Mouse (Mus musculus) A20 (cell line): ENCODE measurements around the gene Arhgap11a.

Experiments
- DNase-seq: peaks from one replicate; pipeline ENCODE4 v3.0.0-alpha.2; 2011; ENCODE audit warnings: low read depth, low spot score

Arhgap11a gene

DNA sequence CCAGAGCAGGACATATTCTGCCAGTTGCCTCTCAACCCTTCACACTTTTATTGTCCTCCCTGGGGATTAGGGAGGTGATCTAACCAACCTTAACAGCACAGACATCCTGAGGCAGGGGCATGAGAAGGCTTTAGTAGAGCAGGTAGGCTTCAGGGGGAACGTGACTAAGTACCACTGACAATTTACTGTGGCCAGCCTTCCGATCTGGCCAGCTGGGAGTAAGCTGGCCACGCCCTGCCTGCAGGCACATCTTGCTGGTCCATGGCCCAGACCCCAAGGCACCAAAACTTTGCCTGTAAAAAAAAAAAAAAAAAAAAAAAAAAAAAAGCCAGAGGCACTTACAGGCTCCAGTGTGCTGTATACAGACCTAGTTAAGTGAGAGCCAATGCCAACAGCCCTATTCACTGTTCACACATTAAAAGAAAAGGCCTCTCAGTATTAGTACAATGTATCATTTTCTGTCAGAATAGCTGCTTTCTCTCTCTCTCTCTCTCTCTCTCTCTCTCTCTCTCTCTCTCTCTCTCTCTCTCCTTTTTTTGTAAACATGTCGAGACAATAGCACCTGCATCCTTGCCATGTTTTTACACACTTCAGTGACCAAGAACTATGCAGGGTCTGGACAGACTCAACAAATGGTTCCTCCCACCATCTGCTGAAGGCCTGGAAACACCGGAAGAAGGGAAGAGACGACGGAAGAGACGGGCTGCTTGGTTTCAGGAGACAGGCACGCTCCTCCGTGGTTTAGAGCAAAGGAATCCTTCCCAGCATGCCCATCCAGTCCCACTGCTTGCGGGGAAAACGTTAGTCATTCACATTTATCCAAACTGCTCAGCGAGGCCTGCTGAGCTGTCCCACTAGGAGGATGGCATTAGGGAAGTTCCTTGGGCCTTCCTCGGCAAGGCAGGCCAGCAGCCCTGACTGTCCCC is 30.5 kb downstream of the Arhgap11a start:
- no peak for DNase-seq

GRCm38 (mm10) chr2:113807640-113808039 is 40.8 kb downstream of the Arhgap11a start:
- peak; percentile 55 for DNase-seq

DNA sequence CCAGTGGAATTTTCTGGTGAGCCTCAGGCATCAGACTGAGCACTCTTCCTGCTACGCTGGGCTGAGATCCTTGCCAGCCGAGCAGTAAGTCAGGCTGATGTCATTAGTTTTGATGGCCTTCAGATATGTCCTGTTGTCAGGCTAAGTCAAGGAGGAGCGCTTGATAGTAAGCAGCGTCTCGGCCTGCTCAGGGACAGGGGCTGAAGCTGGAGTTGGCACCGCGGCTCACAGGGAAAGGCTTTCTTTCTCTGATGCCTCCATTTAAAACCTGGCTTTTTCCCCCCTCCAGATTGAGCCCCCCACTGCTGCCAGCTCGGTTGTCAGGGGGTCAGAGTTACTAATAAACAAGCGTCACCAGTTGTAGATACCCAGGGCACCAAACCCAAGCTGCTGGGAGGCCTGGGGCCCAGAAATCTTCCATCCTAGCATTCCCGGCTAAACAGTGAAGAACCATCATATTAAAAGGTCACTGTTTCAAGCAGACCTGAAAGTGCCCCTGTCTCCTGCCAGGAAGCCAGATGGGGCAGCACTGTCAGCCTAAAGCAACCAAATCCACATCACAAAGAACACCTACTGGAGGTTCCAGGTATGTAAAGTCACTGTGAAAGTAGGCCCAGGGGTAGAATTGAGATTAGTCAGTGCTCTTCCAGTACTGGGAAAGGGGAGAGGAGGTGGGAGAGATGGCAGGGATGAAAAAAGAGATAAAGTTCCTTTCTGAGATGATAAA is 41.4 kb downstream of the Arhgap11a start:
- no peak for DNase-seq

GRCm38 (mm10) chr2:113805765-113806164 is 42.7 kb downstream of the Arhgap11a start:
- no peak for DNase-seq

DNA sequence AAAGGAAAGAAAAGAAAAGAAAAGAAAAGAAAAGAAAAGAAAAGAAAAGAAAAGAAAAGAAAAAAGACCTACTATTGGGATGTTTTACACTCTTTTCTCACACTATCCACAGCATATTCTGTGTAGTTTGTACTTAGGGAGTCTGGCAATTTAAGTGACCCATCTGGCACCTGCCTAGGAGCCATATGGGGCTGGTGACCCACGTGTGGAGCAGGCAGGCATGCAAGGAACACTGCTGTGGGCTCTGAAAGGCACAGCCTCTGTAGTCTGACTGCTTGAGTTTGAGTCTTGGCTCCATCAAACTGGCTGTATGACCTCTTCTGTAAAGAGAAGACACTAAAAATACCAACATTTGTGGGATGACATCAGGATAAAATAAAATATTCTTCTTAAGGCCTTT is 44.7 kb downstream of the Arhgap11a start:
- DNase-seq: no peak

DNA sequence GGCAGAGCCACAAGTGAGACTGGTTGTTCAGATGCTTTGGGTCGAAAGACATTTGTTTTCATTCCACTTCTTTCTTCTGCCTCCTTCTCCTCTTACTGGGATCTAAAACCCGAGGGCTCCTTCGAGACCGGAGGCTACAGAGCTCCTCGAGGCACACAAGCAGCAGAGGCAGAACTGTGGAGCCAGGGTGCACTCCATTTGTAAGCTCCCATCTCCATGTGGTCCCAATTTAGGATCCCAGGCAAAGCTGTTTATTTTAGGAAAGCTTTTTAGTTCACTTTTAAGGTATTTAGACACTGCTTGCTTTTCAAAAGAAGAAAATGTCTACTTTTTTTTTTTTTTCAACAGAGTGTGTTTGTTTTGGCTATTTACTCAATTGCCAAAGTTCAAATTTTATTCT is 47.6 kb downstream of the Arhgap11a start:
- no peak for DNase-seq

DNA sequence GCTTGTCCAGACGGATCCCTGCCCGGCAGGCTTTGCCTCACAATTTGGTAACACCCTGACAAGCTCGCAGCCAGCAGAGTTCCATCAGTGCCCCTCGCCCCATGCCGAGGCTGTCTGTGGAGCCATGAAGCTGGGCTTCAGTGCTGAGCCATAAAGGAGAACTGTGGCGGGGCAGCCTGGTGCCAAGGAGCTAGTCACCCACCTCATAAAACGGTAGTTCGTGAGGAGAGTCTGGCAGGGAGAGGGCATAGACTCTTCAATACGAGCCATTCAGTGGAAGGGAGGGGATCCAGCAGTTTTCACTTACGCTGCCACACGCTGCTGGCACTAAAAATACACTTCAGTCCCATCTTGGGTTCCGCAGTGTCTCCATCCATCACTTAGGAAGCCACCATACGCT is 49.9 kb downstream of the Arhgap11a start:
- no peak for DNase-seq

- DNase-seq: no peak
Measured at GRCm38 (mm10) chr2:113795186-113795585, 53.3 kb downstream of the Arhgap11a start.

DNA sequence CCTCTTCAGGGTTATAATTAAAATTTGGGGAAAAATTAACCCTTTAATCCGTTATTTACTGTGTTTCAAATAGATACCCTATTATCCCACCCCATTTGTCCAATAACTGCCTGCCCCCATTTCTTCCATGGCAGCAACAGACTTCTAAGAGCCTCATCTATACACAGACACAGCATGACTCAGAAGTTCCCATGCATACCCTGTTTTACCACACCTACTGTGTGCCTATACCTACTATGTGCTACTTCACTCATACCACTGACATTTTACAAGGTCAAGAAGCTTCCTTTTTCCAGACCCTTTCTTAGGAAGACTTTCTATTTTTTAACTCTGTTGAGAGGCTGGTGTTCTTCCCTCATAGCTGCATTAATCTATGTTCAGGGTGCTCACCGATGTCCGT is 54.9 kb downstream of the Arhgap11a start:
- DNase-seq: no peak

GRCm38 (mm10) chr2:113788821-113789387 is 59.6 kb downstream of the Arhgap11a start:
- DNase-seq: no peak

- DNase-seq: no peak
Measured at GRCm38 (mm10) chr2:113787882-113788281, 60.6 kb downstream of the Arhgap11a start.

- DNase-seq: no peak
Measured at GRCm38 (mm10) chr2:113784851-113785250, 63.6 kb downstream of the Arhgap11a start.

- DNase-seq: no peak
Measured at GRCm38 (mm10) chr2:113781521-113781920, 66.9 kb downstream of the Arhgap11a start.
